Mouse (Mus musculus): Measurements from ENCODE around the gene Ece2.

- peak; percentile 61 for TF ChIP-seq TAL1 (IDR thresholded peaks at IDR 0.05; ENCODE audit: low read length)
- peak; percentile 6; the same call in 1 of the 2 replicates for TF ChIP-seq GATA1 (IDR thresholded peaks at IDR 0.05; ENCODE audit: low read length)
Measured at GRCm38 (mm10) chr16:20673706-20674303, 44.2 kb downstream of the Ece2 start.

Measured in erythroblast, embryonic 14.5 days (primary cell).